Mouse (Mus musculus): ENCODE measurements around the gene Lamc1. TPM values are rescaled to one million over a fixed set of nuclear protein-coding genes. Genes with fewer than 3 reads are reported as not detected.
A peak's percentile ranks its signal among the peaks of the same experiment; 100 is the strongest.
"Not testable (repeated sequence)": the region's sequence is repeated elsewhere in the genome, so short reads cannot be mapped to it uniquely, and the experiment has no call there.

The Lamc1 gene
- polyA plus RNA-seq, 1 experiment from 2014 or later, result 27.7 TPM

DNA sequence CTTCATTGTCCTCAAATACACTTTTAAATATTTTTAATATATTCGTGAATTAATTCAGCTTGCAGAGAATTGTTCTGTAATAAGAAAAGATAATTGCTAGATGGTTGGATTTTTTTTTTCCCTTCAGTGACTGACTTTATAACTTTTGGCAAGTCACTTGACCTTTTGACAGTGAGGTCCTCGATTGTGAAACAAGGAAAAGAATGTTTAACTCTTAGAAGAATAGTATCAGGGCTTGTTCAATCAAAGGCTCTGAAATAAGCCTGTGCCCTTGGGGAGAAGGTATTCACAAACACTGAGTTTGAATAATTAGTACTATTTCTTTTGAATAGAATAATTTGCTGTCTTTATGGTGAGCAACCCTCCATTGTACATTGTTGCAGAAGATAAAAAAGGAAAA lies 21.9 kb upstream of the Lamc1 start:
- WGBS, result 49% methylated on average over 2 of the region's 2 CpGs
- Histone ChIP-seq H3K27ac (replicated peaks) (no peak overlapping the region), H3K4me2 (no peak overlapping the region), H3K27me3 (no peaks in the 10 kb centered on the region), H3K4me1 (replicated peaks) (peaks cover 7% of the 10 kb centered on the region; the same call in 1 of the 2 replicates), H3K9ac (no peak overlapping the region), H3K4me3 (no peak overlapping the region), H3K9me3 (no peaks in the 10 kb centered on the region), H3K36me3 (no peaks in the 10 kb centered on the region)
- ATAC-seq (ENCODE audit: low read depth), result no peak

DNA sequence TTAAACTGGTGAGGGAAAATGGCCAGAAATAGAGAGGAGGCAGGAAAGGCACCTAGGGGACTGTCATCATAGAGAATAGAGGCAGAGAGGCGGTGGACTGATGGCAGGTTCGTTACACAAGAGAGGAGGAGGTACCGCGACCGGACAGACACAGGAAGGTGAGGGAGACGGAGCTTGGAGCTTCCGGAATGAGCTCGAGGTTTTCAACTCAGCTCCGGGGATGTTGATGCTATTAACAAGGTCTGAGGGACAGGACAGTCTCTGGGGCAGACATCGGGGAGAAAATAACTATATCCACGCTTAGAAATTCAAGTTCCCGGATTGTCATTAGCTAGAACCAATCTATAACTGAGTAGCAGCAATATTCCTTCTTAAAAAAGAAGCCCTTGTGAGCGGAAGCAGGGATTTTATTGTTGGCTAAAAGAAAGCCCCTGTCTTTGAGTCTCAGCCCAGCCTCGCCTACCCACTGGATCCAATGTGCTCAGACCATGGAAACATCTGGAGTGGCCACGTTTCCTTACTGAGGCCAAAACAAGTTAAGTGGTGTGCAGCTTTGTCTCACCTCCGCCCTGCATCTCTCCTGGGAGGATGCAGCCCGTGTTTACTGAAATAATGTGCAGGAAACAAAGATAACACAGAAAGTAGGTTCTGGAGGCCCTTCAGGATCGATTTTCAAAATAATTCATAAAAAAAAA lies 21.3 kb upstream of the Lamc1 start:
- Histone ChIP-seq H3K9me3 (no peaks in the 10 kb centered on the region), H3K4me3 (no peak overlapping the region), H3K27ac (replicated peaks) (no peak overlapping the region), H3K4me1 (replicated peaks) (peaks cover 7% of the 10 kb centered on the region; the same call in 1 of the 2 replicates), H3K27me3 (no peaks in the 10 kb centered on the region), H3K4me2 (no peak overlapping the region), H3K36me3 (no peaks in the 10 kb centered on the region), H3K9ac (no peak overlapping the region)
- 67% methylated on average over 18 of the region's 18 CpGs for WGBS
- ATAC-seq (ENCODE audit: low read depth), result no peak

DNA sequence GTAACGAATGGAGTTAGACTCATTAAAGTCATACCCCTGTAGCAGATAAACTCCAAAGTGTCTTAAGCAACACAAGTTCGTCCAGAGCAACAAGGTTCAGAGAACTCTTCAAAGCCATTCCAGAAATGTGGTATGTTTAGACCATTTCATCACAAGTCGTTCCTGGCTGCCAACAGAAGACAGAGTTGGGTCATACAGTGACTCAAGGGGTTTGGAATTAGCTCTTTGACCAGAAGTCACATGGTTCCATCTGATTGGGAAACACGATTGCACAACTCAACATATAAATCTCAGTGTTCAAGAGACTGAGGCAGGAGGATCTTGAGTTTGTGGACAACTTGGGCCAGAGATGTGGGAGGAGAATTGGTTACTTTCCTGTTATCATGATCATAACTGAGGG lies 18.4 kb upstream of the Lamc1 start:
- Histone ChIP-seq H3K9me3 (no peaks in the 10 kb centered on the region), H3K27ac (replicated peaks) (no peak overlapping the region), H3K4me2 (no peak overlapping the region), H3K27me3 (no peaks in the 10 kb centered on the region), H3K9ac (no peak overlapping the region), H3K4me3 (no peak overlapping the region), H3K4me1 (replicated peaks) (peaks cover 11% of the 10 kb centered on the region), H3K36me3 (no peaks in the 10 kb centered on the region)
- ATAC-seq (ENCODE audit: low read depth), result no peak
- 81% methylated on average over 4 of the region's 4 CpGs for WGBS

DNA sequence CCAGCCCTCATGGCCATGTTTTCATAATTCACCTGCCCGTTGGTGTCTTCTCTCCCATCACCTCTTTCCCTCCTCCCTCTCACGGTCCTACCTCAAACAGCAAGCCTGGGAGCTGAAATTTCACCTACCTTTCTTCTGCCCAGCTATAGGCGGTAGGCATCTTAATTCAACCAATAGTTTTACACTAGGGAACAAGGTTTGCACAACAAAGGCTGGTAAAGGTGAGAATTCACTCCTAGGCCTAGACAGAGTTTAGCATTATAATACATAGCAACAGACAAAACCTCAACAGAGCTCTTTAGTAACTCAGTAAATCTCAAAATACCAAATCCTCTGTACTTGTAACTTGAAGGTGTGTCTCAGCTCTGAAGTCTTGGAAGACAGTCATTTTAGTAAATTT lies 15.1 kb upstream of the Lamc1 start:
- Histone ChIP-seq H3K4me3 (no peak overlapping the region), H3K9ac (no peak overlapping the region), H3K4me1 (replicated peaks) (peaks cover 10% of the 10 kb centered on the region), H3K27ac (replicated peaks) (no peak overlapping the region), H3K27me3 (no peaks in the 10 kb centered on the region), H3K4me2 (no peak overlapping the region), H3K36me3 (no peaks in the 10 kb centered on the region), H3K9me3 (no peaks in the 10 kb centered on the region)
- ATAC-seq (ENCODE audit: low read depth), result no peak
- 58% methylated on average over 3 of the region's 3 CpGs for WGBS

DNA sequence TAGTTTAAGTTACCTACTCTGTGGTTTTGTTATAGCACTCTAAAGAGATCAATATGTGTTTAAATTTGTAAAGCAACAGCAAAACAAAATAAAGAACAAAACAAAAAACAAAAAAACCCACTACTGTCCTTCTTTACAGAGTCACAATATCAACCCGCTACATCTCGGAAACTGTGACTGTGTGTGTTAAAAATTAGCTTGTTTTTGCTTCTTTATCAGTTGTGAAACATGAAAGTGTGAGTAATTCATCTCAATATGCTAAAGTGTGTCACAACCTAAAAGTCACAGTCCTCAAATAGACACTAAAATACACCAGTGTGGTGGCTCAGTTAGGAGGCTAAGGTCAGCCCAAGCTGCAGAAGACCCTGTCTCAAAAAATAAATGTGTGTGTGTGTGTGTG lies 14.5 kb upstream of the Lamc1 start:
- no peak for ATAC-seq (ENCODE audit: low read depth)
- no peak overlapping the region for H3K4me2 ChIP-seq
- H3K36me3 ChIP-seq, result no peaks in the 10 kb centered on the region
- H3K27ac ChIP-seq (replicated peaks), result no peak overlapping the region
- no peak overlapping the region for H3K9ac ChIP-seq
- peaks cover 10% of the 10 kb centered on the region for H3K4me1 ChIP-seq (replicated peaks)
- no peak overlapping the region for H3K4me3 ChIP-seq
- no peaks in the 10 kb centered on the region for H3K9me3 ChIP-seq
- H3K27me3 ChIP-seq, result no peaks in the 10 kb centered on the region
- WGBS, result 97% methylated on average over 2 of the region's 2 CpGs

DNA sequence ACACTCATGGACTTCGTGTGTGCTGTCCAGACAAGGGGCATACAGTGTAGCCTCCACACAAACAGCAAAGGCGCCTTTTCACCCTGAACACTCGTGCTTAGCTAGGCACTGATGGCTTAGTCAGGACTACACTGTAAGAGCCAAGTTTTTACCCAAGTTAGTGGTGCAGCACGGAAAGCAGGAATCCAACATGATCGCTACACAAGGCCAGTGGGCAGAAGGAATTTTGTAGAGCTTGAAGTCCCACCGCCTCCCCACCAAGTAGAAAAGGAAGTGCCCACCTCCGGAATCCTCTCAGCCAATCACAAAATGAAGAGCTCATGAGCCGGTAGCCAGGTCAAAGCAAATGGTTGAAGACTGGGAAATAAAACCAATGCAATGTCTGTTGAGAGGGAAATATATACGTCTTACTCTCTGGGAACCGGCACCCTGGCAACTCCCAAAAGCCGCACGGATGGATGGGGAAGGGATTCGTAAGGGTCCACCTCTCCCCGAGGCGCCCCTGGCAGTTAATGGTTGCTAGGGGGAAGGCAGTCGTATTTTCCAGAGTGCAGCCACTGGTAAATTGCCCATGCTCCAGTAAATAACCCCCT lies 13.2 kb upstream of the Lamc1 start:
- Histone ChIP-seq H3K36me3 (no peaks in the 10 kb centered on the region), H3K27ac (replicated peaks) (0 out of 2 replicates have a peak overlapping the region, but pooled peaks have one; percentile 13), H3K4me3 (peak overlapping the region; percentile 33), H3K4me1 (replicated peaks) (peaks cover 10% of the 10 kb centered on the region), H3K9me3 (no peaks in the 10 kb centered on the region), H3K27me3 (no peaks in the 10 kb centered on the region), H3K4me2 (peak overlapping the region; percentile 53), H3K9ac (peak overlapping the region; percentile 43; the same call in 1 of the 2 replicates)
- 44% methylated on average over 16 of the region's 16 CpGs for WGBS
- ATAC-seq (ENCODE audit: low read depth), result peak; percentile 40

DNA sequence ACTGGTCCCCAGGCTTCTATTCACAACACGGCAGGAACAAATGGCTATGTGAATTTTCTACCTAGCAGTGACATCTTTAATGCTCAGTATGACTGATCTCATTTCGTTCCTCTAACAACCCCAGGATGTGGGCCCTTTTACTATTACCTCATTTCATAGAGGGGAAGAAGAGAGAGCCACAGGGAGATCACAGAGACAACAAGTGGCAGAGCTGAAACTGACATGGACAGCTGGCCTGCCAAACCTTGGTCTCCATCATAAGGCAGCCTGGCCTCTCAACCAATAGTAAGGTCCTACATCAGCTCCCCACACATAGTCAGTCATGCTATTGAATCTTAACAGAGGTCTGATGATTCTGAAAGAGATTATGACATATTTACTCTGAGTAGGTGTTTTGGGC lies 12.4 kb upstream of the Lamc1 start:
- Histone ChIP-seq H3K27me3 (no peaks in the 10 kb centered on the region), H3K9ac (no peak overlapping the region), H3K36me3 (no peaks in the 10 kb centered on the region), H3K27ac (replicated peaks) (no peak overlapping the region), H3K9me3 (no peaks in the 10 kb centered on the region), H3K4me2 (no peak overlapping the region), H3K4me3 (no peak overlapping the region), H3K4me1 (replicated peaks) (peaks cover 10% of the 10 kb centered on the region)
- ATAC-seq (ENCODE audit: low read depth), result no peak
- WGBS, result 92% methylated on average over 2 of the region's 2 CpGs

DNA sequence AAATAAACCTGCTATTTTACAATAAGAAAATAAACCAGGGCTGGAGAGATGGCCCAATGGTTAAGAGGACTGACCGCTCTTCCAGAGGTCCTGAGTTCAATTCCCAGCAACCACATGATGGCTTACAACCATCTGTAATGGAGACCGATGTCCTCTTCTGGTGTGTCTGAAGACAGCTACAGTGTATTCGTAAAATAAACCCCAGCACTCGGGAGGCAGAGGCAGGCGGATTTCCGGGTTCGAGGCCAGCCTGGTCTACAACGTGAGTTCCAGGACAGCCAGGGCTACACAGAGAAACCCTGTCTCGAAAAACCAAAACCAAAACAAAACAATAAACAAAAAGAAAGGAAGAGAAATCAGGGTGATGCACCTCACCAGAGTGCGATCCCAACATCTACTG lies 2.9 kb upstream of the Lamc1 start:
- not testable (repeated sequence) for ATAC-seq (ENCODE audit: low read depth); H3K9me3 ChIP-seq; H3K4me2 ChIP-seq; H3K9ac ChIP-seq; H3K36me3 ChIP-seq; H3K27me3 ChIP-seq; H3K4me3 ChIP-seq; H3K27ac ChIP-seq (replicated peaks)
- H3K4me1 ChIP-seq (replicated peaks), result peaks cover 23% of the 10 kb centered on the region
- 97% methylated on average over 10 of the region's 10 CpGs for WGBS

DNA sequence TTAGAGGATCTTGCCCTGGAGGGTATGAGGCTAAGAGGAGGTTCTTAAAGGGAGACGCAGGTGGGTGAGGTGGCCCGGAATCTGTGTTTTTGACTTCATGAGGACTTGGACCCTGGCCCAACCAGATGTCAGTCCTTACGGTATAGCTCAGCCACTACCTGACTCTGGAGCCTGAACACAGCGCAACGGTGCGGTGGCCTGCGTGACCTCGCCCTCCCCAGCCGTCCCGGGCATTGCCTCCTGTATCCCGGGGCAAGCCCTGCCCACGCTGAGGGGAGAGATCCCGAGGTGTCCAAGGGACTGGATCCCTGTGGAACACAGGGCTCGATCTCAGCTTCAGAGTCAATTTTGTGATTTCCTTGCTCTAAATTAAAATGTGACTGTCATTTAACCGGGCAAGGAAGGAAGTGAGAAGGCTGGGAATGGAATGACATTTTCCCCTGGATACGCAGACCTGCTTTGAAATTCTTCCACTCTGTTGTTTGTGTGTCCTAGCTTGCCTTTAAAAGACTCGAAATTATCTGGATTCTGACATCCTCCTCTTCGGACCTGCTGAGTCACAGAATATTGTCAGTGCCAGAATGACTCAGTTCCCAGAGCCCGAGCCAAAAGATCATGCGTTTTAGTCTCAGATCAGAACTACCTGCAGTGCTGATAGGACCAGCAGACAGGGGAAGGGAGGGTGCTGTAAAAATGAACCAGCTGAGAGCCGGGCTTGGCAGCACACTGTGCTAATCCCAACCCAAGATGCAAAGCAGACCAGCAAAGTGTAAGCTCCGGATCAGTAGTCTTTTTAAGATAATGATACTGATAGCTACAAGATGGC lies 923 bp upstream of the Lamc1 start:
- ATAC-seq (ENCODE audit: low read depth), result peak; percentile 71
- peak overlapping the region; percentile 66 for H3K4me3 ChIP-seq
- peak overlapping the region; percentile 95 for H3K4me2 ChIP-seq
- H3K27me3 ChIP-seq, result no peaks in the 10 kb centered on the region
- H3K4me1 ChIP-seq (replicated peaks), result peaks cover 40% of the 10 kb centered on the region
- 9% methylated on average over 22 of the region's 22 CpGs for WGBS
- no peaks in the 10 kb centered on the region for H3K36me3 ChIP-seq
- H3K27ac ChIP-seq (replicated peaks), result peak overlapping the region; percentile 85
- peak overlapping the region; percentile 83 for H3K9ac ChIP-seq
- no peaks in the 10 kb centered on the region for H3K9me3 ChIP-seq

DNA sequence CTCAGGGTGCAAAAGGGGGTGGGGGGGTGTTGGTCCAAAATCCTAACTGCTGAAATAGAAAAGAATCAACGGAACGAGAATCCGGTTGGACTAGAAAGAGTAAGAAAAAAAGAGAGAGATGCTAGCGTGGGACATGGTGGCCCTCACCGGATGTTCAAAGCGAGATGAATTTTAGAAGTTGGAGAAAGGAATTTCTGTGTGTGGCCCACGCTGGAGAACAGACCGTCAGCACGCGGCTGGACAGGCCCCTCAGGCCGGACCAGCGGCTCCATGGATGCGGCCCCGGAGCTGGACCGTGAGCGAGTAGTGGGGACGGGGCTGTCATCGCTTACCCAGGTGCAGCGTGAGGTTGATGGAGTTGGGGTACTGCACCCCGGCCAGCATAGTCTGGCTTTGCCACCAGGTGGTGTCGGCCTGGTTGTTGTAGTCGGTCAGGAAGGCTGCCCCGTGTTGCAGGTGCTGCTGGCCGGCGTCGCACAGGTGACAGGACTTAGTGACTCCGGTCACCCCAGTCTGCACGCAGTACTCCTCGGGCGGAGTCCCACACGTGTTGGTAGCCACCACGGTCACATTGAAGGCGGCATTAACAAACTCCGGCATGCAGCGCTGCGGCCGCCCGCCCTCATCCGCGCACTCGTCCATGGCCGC lies 666 bp downstream of the Lamc1 start:
- Histone ChIP-seq H3K9ac (peak overlapping the region; percentile 83), H3K36me3 (no peaks in the 10 kb centered on the region), H3K9me3 (no peaks in the 10 kb centered on the region), H3K27ac (replicated peaks) (peak overlapping the region; percentile 85), H3K4me1 (replicated peaks) (peaks cover 40% of the 10 kb centered on the region), H3K4me3 (peak overlapping the region; percentile 66), H3K27me3 (no peaks in the 10 kb centered on the region), H3K4me2 (peak overlapping the region; percentile 95)
- under 1% methylated on average over 42 of the region's 42 CpGs for WGBS
- peak; percentile 65 for ATAC-seq (ENCODE audit: low read depth)

DNA sequence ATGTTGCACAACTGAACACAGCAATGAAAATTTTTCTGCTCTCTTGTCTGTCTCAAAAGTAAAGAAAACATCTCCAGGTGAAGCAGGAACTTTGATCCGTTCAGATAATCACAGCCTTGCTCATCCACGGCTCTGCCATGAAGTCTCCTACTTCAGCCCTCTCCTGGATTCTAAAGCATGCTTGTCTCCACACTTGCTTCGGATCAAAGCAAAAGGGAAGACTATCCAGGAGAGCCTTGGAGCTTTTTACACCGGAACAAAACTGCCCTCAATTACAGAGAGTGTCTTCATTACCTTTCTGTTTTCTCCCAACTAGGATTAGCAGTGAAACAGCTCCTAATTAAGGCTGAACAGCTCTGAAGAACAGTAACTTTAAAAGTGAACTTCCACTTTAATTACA lies 1.4 kb downstream of the Lamc1 start:
- H3K27ac ChIP-seq (replicated peaks), result no peak overlapping the region
- H3K9me3 ChIP-seq, result no peaks in the 10 kb centered on the region
- peaks cover 40% of the 10 kb centered on the region for H3K4me1 ChIP-seq (replicated peaks)
- H3K4me2 ChIP-seq, result peak overlapping the region; percentile 95
- peak overlapping the region; percentile 83 for H3K9ac ChIP-seq
- peak overlapping the region; percentile 66 for H3K4me3 ChIP-seq
- ATAC-seq (ENCODE audit: low read depth), result no peak
- no peaks in the 10 kb centered on the region for H3K36me3 ChIP-seq
- 1% methylated on average over 4 of the region's 4 CpGs for WGBS
- no peaks in the 10 kb centered on the region for H3K27me3 ChIP-seq

DNA sequence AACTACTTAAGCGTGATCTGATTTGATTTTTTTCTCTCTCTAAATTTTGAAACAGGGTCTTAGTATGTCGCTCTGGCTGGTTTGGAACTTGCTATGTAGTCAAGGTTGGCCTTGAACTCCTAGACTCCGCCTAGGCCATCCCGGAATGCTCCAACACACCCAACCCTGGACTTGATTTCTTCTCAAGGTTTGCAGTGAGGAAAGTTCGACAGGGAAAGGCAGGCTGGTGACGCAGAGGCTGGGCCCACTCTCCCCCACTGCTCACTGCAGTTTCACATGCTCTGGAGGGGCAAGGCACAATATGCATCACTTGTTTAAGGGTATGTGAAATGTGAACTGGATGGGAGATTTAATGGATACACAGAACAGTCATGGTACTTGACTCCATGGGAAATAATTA lies 3.3 kb downstream of the Lamc1 start:
- peak overlapping the region; percentile 95 for H3K4me2 ChIP-seq
- H3K4me1 ChIP-seq (replicated peaks), result peaks cover 40% of the 10 kb centered on the region
- no peak overlapping the region for H3K4me3 ChIP-seq
- ATAC-seq (ENCODE audit: low read depth), result no peak
- H3K27ac ChIP-seq (replicated peaks), result no peak overlapping the region
- no peaks in the 10 kb centered on the region for H3K27me3 ChIP-seq
- WGBS, result 83% methylated on average over 6 of the region's 6 CpGs
- H3K9ac ChIP-seq, result no peak overlapping the region
- H3K9me3 ChIP-seq, result no peaks in the 10 kb centered on the region
- no peaks in the 10 kb centered on the region for H3K36me3 ChIP-seq

All from neural tube, embryonic 13.5 days (tissue).